ENCODE assay signal across 8 mouse cellular contexts in genomic region chr11:63923386-63923785, GRCm38 (mm10). TPM values are rescaled to one million over a fixed set of nuclear protein-coding genes. Genes with fewer than 3 reads are reported as not detected.
DNase-seq lines count a peak whose midpoint lies in the region; ATAC-seq and TF ChIP-seq lines count a peak whose summit lies in the region.

No protein-coding gene starts in this region.

- peak overlapping the region; percentile 30 to 39 for H3K4me3 ChIP-seq in heart, embryonic 14.5 days (ENCODE audit: control insufficient read depth in 1 of 2, insufficient read depth in 1 of 2, low read depth in 1 of 2, low read length in 2 of 2)
- H3K4me3 ChIP-seq in limb, embryonic 15.5 days = peak overlapping the region; percentile 70
- peak overlapping the region; percentile 50 for H3K4me3 ChIP-seq in midbrain, postnatal 0 days (ENCODE audit: low read depth, low read length)

- no peaks in the 10 kb centered on the region for H3K9me3 ChIP-seq in heart, embryonic 14.5 days (ENCODE audit: control insufficient read depth, low read length)
- no peaks in the 10 kb centered on the region for H3K9me3 ChIP-seq in limb, embryonic 15.5 days
- no peaks in the 10 kb centered on the region for H3K9me3 ChIP-seq in midbrain, postnatal 0 days (ENCODE audit: low read length)

- DNase-seq in thymus, postnatal 0 days (ENCODE audit: low spot score) = peak; percentile 3
- DNase-seq in thymus, postnatal 25 days = no peak
- DNase-seq in midbrain, postnatal 0 days (ENCODE audit: low spot score) = no peak
- DNase-seq in frontal cortex, adult 2 months (ENCODE audit: extremely low spot score in 1 of 2, low spot score in 1 of 2) = no peak
- no peak for DNase-seq in frontal cortex, postnatal 25 days (ENCODE audit: low spot score in 2 of 2)
- DNase-seq in adrenal gland, adult 8-10 months = no peak

- H3K27me3 ChIP-seq in heart, embryonic 14.5 days (ENCODE audit: control insufficient read depth, insufficient read depth, low read length) = peaks cover 65% of the 10 kb centered on the region
- H3K27me3 ChIP-seq in limb, embryonic 15.5 days = peaks cover 59% of the 10 kb centered on the region
- peaks cover 34% of the 10 kb centered on the region for H3K27me3 ChIP-seq in midbrain, postnatal 0 days (ENCODE audit: insufficient read depth, low read length)

- H3K27ac ChIP-seq in heart, embryonic 14.5 days (replicated peaks in 1 of 2; ENCODE audit: control insufficient read depth in 1 of 2, insufficient read depth in 1 of 2, low read depth in 2 of 2, low read length in 2 of 2) = no peak overlapping the region
- H3K27ac ChIP-seq in limb, embryonic 15.5 days = no peak overlapping the region
- H3K27ac ChIP-seq in midbrain, postnatal 0 days (ENCODE audit: low read depth, low read length) = no peak overlapping the region; the same call in 1 of the 2 replicates

- H3K36me3 ChIP-seq in heart, embryonic 14.5 days (ENCODE audit: control insufficient read depth, insufficient read depth, low read length) = no peaks in the 10 kb centered on the region
- H3K36me3 ChIP-seq in limb, embryonic 15.5 days = no peaks in the 10 kb centered on the region
- no peaks in the 10 kb centered on the region for H3K36me3 ChIP-seq in midbrain, postnatal 0 days (ENCODE audit: insufficient read depth, low read length)

- H3K4me2 ChIP-seq in heart, embryonic 14.5 days (ENCODE audit: low read length) = peak overlapping the region; percentile 95
- peak overlapping the region; percentile 93 for H3K4me2 ChIP-seq in limb, embryonic 15.5 days
- H3K4me2 ChIP-seq in midbrain, postnatal 0 days (ENCODE audit: low read depth, low read length, poor library complexity, severe bottlenecking) = peak overlapping the region; percentile 74

- H3K9ac ChIP-seq in heart, embryonic 14.5 days (ENCODE audit: low read length) = peak overlapping the region; percentile 54
- no peak overlapping the region for H3K9ac ChIP-seq in limb, embryonic 15.5 days
- H3K9ac ChIP-seq in midbrain, postnatal 0 days (replicated peaks; ENCODE audit: low read length, poor library complexity, severe bottlenecking) = no peak overlapping the region; the same call in 1 of the 2 replicates

- 1% methylated on average over 29 of the region's 29 CpGs for WGBS in heart, embryonic 14.5 days
- 1% methylated on average over 29 of the region's 29 CpGs for WGBS in limb, embryonic 15.5 days
- WGBS in midbrain, postnatal 0 days = 2% methylated on average over 29 of the region's 29 CpGs

- no peak for ATAC-seq in heart, embryonic 14.5 days (ENCODE audit: insufficient number of reproducible peaks, insufficient read depth, low FRiP score, low read depth)
- no peak for ATAC-seq in limb, embryonic 15.5 days (ENCODE audit: insufficient number of reproducible peaks, low FRiP score, low TSS enrichment, low read depth)
- ATAC-seq in midbrain, postnatal 0 days (ENCODE audit: low FRiP score) = no peak

- H3K4me1 ChIP-seq in heart, embryonic 14.5 days (ENCODE audit: control insufficient read depth in 2 of 2, insufficient read depth in 2 of 2, low read length in 2 of 2) = peaks cover 17 to 36% of the 10 kb centered on the region in 2 experiments; a peak in 3 of 4 replicates
- peaks cover 71% of the 10 kb centered on the region for H3K4me1 ChIP-seq in limb, embryonic 15.5 days
- peaks cover 12% of the 10 kb centered on the region; the same call in 1 of the 2 replicates for H3K4me1 ChIP-seq in midbrain, postnatal 0 days (ENCODE audit: insufficient read depth, low read length)

- no peak for TF ChIP-seq CTCF in midbrain, postnatal 0 days (IDR thresholded peaks at IDR 0.05)

RNA-seq across cellular contexts. Expression of gene Hs3st3b1, which starts 1.3 kb away (rescaled TPM):
- 2.0 and 2.2 TPM in 2 replicates for polyA plus RNA-seq in thymus, postnatal 0 days (2015; fragmentation: Nextera tagmentation; extraction: Ambion mirVana)
- polyA plus RNA-seq in heart, embryonic 14.5 days (2014; fragmentation: Nextera tagmentation; extraction: Ambion mirVana) = 2.2 and 2.6 TPM in 2 replicates
- 13.4 and 16.6 TPM in 2 replicates for polyA plus RNA-seq in limb, embryonic 15.5 days (2015; fragmentation: Nextera tagmentation; extraction: Ambion mirVana)
- 24.9 and 27.6 TPM in 2 replicates for total RNA-seq in midbrain, postnatal 0 days (2014; rRNA removed)
- polyA plus RNA-seq in midbrain, postnatal 0 days (2015; fragmentation: Nextera tagmentation; extraction: Ambion mirVana) = 7.9 and 9.0 TPM in 2 replicates
- polyA plus RNA-seq in frontal cortex, adult 2 months (2012; rRNA removed) = 3.6 and 3.9 TPM in 2 replicates
- total RNA-seq in adrenal gland, adult 8-10 months (2022) = 1 to 10 TPM; 1.5 to 2.8 (median 2.2) TPM
